Mouse (Mus musculus) left cerebral cortex, postnatal 14 days (tissue): Measurements from ENCODE around the gene Marcks. TPM values are rescaled to one million over a fixed set of nuclear protein-coding genes. Genes with fewer than 3 reads are reported as not detected.

Experiments
- DNase-seq, 2 experiments: peaks; one replicate each; pipeline ENCODE4 v3.0.0; 2021 to 2022; ENCODE audit warnings: low spot score in 2 of 2, mixed read lengths in 1 of 2
- intact Hi-C: fragments of 180-260 bp; cut with DNase I; formaldehyde crosslinking; loops from one replicate; pipeline ENCODE4 v1.15.1; 2025
- total RNA-seq, 2 experiments: library from RNA; stranded (reverse); gene quantifications; 2 replicates each; pipeline ENCODE4 v1.2.3; 2021

The Marcks gene
- total RNA-seq, 2 experiments from 2014 or later = 236 to 278 TPM

DNA sequence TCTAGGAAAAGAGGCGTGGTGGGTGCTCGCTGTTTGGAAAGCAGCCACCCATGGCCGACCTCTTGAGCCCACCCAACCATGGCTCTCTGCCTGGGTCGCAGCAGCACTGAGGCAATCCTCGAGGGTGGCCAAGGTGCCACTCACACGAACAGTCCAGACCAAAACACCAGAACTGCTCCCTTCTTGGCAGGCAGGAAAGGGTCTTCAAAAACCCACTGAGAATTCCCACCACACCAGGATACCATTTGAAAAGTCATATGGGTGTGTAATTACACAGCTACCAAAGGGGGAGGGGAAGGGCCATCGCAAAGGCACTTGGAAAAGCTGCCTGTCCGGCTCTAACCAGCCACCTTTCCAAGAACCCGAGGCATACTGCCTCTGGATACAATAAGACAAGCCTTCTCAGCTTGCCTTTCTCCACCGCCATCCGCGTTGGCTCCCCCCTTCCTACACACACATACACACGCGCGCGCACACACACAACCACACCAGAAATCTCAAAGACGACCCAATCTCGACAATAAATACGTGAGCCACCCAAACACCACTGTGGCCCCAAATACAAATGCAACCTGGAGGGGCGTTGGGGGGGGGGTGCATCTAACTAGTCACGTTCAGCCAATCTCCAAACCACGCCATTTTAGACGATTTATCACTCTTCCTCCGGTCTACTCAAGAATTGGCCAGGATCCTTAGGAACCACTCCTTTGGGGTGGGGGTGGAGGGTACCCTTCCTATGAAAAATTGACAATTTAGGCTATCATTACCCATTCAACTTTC, 999 bp downstream of the Marcks start:
- intact Hi-C loops = loop anchor here (1.0 to 5.0 kb wide), 5 partner anchors 65 to 1712 kb away; no protein-coding TSS in a partner anchor
- DNase-seq = peak; percentile 60 to 77

GRCm38 (mm10) chr10:37136981-37137518, 1.7 kb downstream of the Marcks start:
- intact Hi-C loops = loop anchor here (1.0 to 5.0 kb wide), 5 partner anchors 65 to 1712 kb away; no protein-coding TSS in a partner anchor
- peak; percentile 89 to 94 for DNase-seq

DNA sequence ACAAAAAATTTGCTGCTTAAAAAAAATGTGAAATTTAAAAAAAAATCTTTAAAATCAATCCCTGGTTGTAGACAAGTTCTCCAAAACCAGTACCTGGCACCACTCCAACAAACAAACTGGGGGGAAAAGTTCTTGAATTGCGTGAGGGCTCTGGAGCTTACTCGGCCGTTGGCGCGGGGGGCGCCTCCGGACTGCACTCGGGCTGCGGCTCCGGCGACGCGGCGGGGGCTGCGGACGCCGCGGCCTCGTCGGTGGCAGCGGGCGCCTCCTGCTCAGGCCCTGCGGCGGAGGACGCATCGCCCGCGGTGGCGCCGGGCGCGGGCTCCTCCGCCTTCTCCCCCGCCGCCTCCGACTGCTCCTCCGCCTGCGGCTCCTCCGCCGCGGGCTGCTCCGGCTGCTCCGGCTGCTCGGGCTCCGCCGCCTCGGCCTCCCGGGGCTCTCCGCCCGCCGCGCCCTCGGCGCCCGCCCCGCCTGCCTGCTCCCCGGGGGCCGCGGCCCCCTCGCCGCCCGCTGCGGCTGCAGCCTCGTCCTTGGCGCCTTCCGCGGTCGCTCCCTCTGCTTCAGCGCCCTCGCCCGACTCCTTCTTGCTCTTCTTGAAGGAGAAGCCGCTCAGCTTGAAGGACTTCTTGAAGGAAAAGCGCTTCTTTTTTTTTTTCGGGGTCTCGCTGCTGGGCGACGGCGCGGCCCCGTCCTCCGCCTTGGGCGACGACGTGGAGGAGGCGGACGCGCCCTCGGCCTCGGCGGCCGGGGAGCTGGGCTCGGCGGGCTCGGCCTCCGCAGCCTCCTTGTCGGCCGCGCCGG, 2.6 kb downstream of the Marcks start:
- peak; percentile 22 to 57 for DNase-seq
- intact Hi-C loops = loop anchor here (2.0 to 5.0 kb wide), 4 partner anchors 64 to 1417 kb away; no protein-coding TSS in a partner anchor

DNA sequence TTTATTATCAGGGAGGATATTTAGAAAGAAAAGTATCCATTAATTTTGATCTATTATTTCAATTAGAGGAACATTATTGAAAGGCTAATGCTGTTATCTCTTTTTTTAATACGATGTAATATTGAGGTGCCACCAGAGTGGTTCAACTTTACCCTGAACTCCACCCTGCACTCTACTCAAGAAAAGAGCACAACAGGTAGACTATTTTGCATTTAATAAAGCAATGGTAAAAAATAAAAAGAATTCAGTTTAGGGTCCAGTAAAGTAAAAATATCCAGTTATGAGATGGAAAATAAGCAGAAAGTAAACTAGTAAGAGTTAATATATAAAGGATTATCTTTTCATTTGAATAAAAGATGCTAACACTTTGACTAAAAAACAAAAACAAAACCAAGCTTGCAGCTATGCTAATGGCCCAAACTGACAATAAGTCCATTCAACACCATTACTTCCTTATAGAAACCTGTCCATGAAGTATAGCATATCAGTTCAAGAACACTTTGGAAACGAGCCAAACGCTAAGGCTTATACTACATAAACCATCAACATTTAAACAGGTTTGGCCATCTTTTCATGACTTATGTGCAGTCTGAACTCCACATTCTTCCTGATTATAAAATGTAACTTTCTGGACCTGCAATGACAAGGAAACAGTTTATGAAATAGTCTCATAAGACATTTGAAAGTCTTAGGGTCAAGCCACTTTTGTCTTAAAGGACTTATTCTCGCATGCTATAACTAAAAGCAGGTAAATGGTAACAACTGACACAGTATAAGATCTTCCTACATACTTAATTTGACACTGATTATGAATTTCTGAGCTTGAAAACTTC, 4.6 kb downstream of the Marcks start:
- intact Hi-C loops = no loop called here
- no peak for DNase-seq

GRCm38 (mm10) chr10:37132671-37133070, 6.0 kb downstream of the Marcks start:
- no peak for DNase-seq
- intact Hi-C loops = no loop called here

DNA sequence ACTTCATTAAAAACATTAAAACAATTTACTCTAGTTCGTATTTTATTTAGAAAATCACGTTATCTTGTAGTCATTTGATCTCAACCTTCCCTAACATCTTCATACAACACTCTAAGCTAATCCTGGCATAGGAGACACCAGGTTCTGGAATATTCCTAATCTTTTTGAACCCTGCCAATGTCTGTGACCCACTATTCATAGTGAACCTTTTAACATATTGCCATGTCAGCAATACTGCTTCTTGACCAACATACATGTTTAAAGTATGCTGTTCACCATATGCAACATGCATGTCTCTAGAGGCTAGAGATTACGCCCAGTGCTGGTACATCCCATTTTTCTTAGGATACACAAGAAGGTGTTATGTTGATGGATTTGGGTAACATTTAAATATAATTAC, 9.1 kb downstream of the Marcks start:
- intact Hi-C loops = no loop called here

DNA sequence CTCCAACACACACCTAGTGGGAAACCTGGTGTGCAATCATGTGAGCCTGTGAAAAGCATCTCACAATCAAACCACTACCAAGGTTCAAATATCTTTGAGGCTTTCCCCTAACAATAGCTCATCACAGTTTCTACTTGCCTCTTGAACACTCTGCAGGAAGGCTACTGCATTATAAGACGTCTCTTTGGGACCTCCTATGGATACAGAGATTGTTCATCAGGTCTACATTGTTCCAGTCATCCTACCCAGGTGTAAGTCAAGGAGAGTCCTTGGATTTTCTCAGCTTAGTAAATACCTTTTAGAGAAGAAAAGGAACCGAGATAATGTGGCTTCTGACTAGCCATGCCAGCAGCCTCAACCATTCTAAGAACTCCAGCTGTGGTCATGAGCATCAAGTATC, 23.4 kb downstream of the Marcks start:
- intact Hi-C loops = no loop called here

More for the DNA sequence above, 9.1 kb downstream of the Marcks start:
- no peak for DNase-seq

GRCm38 (mm10) chr10:37112812-37113211, 25.9 kb downstream of the Marcks start:
- intact Hi-C loops = no loop called here
- DNase-seq = no peak

More for the DNA sequence above, 23.4 kb downstream of the Marcks start:
- no peak for DNase-seq

DNA sequence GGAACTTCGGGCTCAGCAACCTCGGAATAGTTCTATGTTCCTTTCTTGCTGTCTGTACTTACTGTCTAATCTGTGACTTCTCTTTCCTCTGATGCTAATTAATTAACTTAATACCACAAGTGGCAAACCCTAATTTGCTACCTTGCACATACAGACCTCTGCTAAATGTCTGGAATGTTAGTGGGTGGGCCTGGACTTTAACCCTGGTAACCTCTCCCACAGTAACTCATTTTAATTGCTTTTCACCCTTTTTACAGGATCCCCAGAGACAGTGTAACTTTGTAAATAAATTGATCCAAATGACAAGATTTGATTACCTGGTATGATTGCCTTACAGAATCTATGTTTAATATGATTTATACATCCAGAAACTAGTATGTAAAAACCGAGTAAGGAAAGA, 26.4 kb downstream of the Marcks start:
- intact Hi-C loops = no loop called here
- no peak for DNase-seq

DNA sequence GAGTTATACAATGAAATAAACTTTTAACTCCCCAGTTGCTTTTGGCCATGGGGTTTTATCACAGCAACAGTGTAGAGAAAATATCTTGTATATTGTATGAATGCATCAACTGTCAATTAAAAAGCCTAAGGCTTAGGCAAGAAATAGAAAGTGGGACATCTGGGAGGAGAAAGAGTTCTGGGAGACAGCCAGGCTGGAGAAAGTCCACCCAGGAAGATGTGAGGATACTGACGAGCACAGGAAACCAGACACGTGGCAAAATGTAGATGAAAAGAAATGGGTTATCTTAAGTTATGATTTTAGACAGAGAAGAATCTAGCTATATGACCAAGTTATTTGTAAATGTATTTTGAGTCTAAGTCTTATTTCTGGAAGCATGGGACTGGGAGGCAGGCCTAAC, 27.3 kb downstream of the Marcks start:
- intact Hi-C loops = no loop called here
- DNase-seq = peak; percentile 40 to 43

GRCm38 (mm10) chr10:37106871-37107627, 31.7 kb downstream of the Marcks start:
- intact Hi-C loops = no loop called here

DNA sequence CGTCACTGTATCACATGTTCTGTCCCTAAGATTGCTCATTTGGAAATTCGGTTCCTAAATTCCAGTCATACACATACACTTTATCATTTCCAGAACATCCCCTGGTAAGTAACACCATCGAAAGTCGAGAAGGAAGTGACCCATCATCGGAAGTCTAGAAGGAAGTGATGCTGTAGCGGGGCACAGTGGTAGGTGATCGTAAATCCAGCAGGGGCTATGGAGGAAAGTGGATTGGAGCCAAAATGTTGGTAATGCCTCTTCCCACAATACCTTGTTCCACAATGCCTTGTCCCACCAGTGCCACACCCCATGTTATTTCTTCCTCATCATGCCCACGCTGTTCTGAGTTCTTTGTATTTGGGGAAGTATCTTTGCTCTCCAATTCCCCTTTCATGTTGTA, 32.4 kb downstream of the Marcks start:
- no peak for DNase-seq
- intact Hi-C loops = no loop called here

More at GRCm38 (mm10) chr10:37106871-37107627, 31.7 kb downstream of the Marcks start:
- DNase-seq = no peak

DNA sequence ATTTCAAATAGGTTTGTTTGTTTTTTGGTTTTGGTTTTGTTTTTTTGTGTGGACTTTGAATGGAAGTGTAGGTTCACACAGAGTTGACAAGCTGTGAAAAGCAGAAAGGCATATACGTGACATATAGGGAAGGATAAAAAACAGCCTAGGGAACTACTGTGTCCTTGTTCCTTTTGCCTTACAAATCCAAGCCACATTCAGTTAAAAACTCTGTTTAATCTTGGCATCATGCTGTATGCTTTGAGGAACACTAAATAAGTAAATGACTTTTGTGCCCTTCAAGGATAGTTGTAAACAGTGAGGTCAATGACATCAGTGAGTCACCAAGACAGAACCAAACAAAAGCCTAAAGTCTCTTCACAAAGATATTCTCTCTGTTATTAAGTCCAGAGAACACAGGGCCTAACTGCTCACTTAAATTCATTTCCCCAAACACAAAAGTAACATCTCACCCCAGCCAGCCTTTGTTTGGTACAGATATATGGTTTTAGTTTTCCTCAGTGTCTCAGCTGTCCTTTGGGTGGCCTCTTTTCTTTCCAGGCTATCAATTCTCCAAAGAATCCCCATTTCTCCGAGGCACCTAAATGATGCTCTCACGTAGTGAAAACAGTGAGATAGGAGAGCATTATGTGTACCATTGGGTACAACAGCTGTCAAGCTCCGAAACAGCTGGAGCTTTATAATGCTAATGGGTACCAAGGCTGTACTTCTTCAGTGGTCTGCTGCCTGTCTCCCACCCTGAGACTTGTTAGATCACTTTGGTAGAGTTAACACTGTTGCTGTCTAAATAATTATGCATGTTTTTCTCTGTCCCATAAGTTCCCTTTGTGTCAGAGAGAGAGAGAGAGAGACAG, 36.3 kb downstream of the Marcks start:
- DNase-seq = no peak
- intact Hi-C loops = no loop called here

DNA sequence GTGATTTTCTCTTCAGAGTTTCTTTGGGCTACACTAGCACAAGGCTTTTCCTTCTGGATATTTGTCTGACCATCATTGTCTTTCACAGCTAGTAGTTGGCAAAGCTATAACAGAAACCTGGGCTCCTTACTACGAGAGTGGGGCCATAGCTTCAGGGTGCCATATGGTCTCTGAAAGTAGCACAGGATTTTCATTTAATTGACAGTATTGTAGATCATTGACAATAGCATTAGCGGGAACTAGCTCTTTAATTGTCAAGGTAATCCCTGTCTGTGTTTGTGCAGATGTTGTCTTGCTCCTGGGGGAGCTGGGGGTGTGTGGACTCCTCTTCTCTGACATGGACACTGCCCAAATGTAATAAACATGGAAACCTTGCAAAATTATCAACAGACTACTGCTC, 37.0 kb downstream of the Marcks start:
- no peak for DNase-seq
- intact Hi-C loops = no loop called here

- DNase-seq = no peak
- intact Hi-C loops = no loop called here
Measured at GRCm38 (mm10) chr10:37096529-37096928, 42.2 kb downstream of the Marcks start.

- DNase-seq = no peak
- intact Hi-C loops = no loop called here
Measured at GRCm38 (mm10) chr10:37095803-37096202, 42.9 kb downstream of the Marcks start.

GRCm38 (mm10) chr10:37093306-37093705, 45.4 kb downstream of the Marcks start:
- no peak for DNase-seq
- intact Hi-C loops = no loop called here

- DNase-seq = no peak
- intact Hi-C loops = no loop called here
Measured at GRCm38 (mm10) chr10:37090411-37090810, 48.3 kb downstream of the Marcks start.
